Mouse (Mus musculus): ENCODE data around the gene Prkag2.
"Not testable (repeated sequence)": the region's sequence is repeated elsewhere in the genome, so short reads cannot be mapped to it uniquely, and the experiment has no call there.

Gene Prkag2

GRCm38 (mm10) chr5:24863804-24864203 lies 236.6 kb downstream of the Prkag2 start:
- DNase-seq (ENCODE audit: low spot score) = no peak

- no peak for DNase-seq (ENCODE audit: low spot score)
Measured at GRCm38 (mm10) chr5:24861449-24861930, 239.0 kb downstream of the Prkag2 start.

DNA sequence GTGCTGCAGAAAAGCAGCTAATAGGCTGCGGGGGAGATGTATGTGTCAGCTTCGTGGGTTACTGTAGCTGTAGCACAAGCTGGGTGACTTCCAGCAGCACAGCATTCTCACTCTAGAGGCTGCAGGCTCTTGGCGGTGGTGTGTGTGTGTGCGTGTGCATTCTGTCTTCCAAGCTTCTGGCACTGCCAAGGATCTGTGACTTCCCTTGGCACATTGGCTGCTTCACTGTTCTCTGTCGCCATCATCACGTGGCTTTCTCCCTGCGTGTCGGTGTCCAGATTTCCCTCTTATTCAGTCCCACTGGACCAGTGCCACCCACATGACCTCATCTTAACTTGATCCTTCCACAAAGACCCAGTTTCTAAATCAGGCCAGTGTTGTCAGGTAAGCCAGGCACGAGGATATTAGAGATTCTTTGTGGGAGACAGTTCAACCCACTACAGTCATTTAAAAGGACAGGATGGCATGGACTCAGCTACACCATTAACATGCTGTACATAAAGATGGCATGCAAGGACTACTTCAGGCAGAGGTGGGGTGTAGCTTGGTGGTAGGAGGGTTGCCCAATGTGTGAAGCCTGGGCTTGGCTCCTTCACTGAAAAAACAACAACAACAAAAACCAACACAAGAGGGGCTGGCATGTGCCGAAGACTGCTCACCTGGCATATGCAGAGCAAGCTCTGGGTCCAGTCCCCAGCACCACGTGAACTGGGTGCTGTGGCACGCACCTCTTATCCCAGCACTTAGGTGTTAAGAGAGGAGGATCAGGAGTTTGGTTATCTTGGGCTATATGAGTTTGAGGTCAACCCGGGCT lies 239.6 kb downstream of the Prkag2 start:
- no peak for DNase-seq (ENCODE audit: low spot score)

GRCm38 (mm10) chr5:24859771-24860540 lies 240.5 kb downstream of the Prkag2 start:
- DNase-seq (ENCODE audit: low spot score) = no peak

GRCm38 (mm10) chr5:24854827-24855600 lies 245.4 kb downstream of the Prkag2 start:
- no peak for DNase-seq (ENCODE audit: low spot score)

- DNase-seq (ENCODE audit: low spot score) = no peak
Measured at GRCm38 (mm10) chr5:24854256-24854655, 246.2 kb downstream of the Prkag2 start.

GRCm38 (mm10) chr5:24848261-24848660 lies 252.2 kb downstream of the Prkag2 start:
- DNase-seq (ENCODE audit: low spot score) = not testable (repeated sequence)

DNA sequence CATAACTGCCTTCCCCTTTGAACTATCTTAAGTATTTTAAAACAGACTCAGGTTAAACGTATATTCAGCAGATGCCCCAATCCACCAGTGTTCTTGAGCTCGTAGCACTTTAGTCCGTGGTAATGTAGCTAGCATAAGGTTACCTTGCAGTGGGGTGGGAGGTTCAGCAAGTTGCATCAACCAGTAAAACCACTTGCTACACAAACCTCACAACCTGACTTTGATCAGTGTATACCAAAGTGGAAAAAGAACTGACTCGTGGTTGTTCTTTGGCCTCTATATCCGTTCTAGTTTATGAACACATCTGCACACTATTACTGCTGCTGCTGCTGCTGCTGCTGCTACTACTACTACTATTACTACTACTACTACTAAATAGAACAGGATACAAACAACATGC lies 256.6 kb downstream of the Prkag2 start:
- no peak for DNase-seq (ENCODE audit: low spot score)

- DNase-seq (ENCODE audit: low spot score) = no peak
Measured at GRCm38 (mm10) chr5:24843103-24843475, 257.4 kb downstream of the Prkag2 start.

DNA sequence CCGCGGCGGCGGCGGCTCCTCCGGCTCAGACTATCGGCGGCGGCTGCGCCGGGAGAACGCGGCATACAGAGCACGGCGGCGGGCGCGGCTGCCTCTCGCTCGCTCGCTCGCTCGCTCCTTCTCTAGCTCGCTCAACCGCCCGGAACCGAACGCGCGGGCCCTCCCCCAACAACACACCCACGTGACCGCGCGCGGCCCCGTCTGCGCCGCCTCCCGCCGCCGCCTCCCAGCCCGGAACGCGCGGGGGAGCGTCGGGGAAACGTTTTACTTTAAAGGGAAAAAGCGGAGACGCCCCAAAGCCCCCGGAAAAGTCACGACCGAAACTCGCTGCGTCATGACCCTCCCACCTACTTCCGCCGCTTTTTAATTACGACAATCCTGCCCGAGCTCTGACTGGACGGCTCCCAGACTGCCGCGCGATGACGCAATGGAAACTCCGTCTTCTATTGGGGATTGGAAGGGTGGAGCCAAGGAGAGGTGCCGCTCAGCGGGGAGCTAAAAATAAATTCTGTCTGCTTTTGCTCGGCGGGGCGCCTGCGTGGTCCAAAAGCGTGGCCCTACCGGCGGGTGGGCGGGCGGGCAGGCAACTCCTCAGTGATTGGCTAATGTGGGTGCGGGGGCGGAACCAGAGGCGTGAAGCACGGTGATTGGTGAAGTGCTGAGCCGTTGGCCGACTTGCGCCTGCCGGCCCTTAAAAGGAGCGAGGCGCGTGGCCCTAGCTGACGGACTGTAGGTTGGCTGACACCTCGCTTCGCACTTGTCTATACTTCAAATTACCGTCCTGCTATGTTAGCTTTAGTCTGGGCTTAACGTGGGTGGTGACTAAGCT lies 258.0 kb downstream of the Prkag2 start, which contains the start of gene Rheb:
Gene Rheb, minus strand, starts transcription at position 351 of the 829 bp plus-strand sequence.
- peak; percentile 96 for DNase-seq (ENCODE audit: low spot score)

DNA sequence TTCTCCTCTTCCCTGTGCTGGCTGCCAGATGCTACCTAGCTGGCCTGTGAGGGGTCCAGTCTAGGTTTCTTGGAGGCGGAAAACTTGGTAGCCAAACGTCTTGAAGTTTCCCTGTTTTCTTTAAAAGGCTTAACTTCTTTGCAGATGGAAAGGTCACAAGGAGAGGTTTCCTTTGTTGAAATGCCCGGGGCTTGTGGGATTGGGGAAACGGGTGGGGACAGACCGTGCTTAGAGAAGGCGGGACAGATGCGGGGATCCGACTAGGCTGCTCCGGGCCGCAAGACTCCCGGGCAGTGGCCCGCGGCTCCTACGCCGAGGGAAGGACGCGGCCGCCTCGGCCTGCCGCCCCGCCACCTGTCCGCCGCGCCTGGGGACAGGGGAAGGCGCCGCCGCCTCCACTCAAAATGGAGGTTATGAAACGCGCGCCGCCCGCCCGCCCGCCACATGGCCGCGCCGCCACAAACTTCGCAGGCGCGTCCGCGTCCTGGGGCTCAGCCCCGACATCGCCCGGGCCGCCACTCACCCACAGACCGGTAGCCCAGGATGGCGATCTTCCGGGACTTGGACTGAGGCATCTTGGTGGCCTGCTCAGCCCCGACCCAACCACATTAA lies 258.7 kb downstream of the Prkag2 start:
- DNase-seq (ENCODE audit: low spot score) = no peak

DNA sequence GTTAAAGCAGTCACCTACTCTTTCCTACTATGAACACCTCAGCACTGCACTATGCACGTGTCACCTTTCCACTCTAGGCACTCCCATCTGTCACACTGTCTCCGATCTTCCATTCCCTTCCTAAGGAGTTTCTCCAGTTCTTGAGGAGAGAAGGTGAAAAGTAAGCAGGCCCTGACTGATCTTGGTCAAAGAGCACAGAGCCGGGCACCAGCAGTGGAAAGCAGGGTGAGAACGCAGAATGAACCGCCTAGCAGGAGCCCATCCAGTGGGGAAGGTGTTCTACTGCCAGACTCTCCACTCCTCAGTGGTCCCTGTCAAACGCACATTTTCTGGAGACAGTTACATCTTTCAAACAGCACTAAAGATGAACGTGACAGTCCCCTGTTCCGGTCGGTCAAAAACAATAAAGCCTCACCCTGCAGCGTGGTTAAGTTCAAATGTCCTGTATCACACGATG lies 259.4 kb downstream of the Prkag2 start:
- no peak for DNase-seq (ENCODE audit: low spot score)

DNA sequence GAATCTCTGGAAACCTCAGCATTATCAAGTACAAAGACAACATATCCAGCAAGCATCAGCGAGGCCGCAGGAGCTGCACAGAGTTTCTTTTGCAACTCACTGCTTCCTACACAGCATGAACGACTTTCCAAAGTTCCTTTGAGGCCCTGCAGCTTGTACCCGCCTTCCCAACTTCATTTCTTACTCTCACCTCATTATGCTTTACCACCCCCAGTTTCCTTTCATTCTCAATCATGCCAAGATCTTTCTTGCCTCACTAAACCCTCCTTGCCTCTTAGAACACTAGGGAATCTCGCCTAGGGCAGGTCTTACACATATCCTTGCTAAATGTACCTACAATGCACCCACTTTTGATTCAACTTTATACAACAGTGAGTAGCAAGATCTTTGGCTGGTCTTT lies 266.0 kb downstream of the Prkag2 start:
- DNase-seq (ENCODE audit: low spot score) = no peak

DNA sequence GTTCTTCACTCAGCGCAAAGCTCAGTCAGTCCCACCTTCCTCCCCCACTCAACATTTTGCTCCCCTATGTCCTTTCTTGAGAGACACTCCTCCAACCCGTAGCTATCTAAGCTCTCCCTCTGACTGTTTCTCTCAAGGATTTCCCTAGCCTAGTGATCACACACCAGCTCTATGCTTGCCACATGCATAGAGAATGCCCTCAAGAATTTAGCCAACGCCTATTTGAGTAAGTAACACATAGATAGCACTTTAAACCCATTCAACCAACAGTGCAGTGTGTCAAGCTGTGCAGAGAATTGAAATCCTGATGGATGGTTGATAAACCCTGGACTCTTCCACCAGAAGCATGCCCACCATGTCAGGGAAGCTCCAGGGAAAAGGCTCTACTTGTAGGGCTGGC lies 268.5 kb downstream of the Prkag2 start:
- DNase-seq (ENCODE audit: low spot score) = no peak

GRCm38 (mm10) chr5:24828446-24828845 lies 272.0 kb downstream of the Prkag2 start:
- no peak for DNase-seq (ENCODE audit: low spot score)

DNA sequence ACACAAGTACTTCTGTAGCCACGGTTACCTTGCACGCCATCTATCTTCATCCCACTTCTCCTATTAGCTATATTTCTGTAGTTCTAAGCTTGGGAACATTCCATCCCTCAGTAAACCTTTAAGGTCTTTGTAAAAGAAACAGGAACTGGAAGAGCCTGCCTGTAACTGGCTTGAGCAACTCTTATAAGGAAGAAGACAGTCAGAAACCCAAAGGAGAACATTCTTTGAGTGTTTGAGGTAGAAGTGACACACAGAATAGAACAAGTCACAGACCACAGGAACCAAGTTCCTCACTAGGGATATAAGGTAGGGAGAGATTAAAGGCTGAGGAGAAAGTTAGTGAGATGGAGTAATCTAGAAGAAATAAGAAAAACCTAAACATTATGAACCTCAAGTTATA lies 273.3 kb downstream of the Prkag2 start:
- DNase-seq (ENCODE audit: low spot score) = no peak

DNA sequence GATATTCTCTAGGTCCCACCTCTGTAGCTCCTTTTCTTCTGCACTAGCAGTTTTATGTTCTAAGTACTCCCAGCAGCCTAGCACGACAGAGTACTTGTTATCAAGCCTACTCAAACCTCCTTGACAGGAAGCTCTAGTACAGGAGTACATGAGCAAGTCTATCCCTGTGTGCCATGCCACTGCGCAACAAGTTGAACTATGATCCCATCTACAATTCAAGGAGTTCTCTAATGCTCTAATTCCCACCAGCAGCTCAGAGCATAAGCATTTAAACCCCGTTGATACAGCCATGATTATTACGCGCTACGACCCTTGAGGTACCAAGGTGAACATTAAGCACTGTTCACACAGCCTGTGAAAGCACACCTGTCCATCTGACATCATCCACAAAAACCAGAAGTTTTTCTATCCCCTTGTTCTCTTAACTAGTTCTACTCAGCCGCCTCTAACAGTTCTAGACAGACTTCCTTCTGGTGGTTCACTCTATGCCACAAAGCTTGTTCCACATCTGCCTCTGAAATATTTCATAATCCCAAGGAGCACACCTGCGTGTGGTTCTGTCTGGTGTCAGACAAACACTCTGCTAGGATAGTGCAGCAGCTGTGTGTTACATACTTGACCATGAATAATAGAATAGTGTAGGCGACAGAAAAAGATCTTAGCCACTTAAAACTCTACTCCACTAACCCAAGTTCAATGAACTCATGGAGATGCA lies 274.2 kb downstream of the Prkag2 start:
- DNase-seq (ENCODE audit: low spot score) = no peak

GRCm38 (mm10) chr5:24825365-24826055 lies 274.9 kb downstream of the Prkag2 start:
- DNase-seq (ENCODE audit: low spot score) = no peak

GRCm38 (mm10) chr5:24823864-24824405 lies 276.5 kb downstream of the Prkag2 start:
- DNase-seq (ENCODE audit: low spot score) = no peak

All from urinary bladder, postnatal 10 days (tissue).